Mouse (Mus musculus) hindbrain, postnatal 0 days (tissue): ENCODE measurements around the gene Actn3. TPM values are rescaled to one million over a fixed set of nuclear protein-coding genes. Genes with fewer than 3 reads are reported as not detected.

Experiments used
- ATAC-seq: fragments of 200-750 bp; cut with Nextera tagmentation; 2 replicates; pipeline ENCODE4 v1.8.0; 2017; ENCODE audit warnings: mild to moderate bottlenecking, moderate TSS enrichment, moderate library complexity
- DNase-seq: peaks from one replicate; pipeline ENCODE4 v3.0.0-alpha.2; 2015; ENCODE audit warnings: low spot score
- H3K27ac ChIP-seq: fragments of 300-500 bp; sonication (generic); 2 replicates; pipeline ENCODE4 v1.5.1; 2014; ENCODE audit warnings: mild to moderate bottlenecking
- H3K27me3 ChIP-seq: fragments of 300-500 bp; sonication (generic); 2 replicates; pipeline ENCODE4 v1.6.1; 2014; ENCODE audit warnings: low read length, mixed read lengths; ENCODE audit not compliant: insufficient read depth
- H3K36me3 ChIP-seq: fragments of 300-500 bp; sonication (generic); 2 replicates; pipeline ENCODE4 v1.6.1; 2014; ENCODE audit warnings: low read length, mixed read lengths; ENCODE audit not compliant: insufficient read depth
- H3K4me1 ChIP-seq: fragments of 300-500 bp; sonication (generic); 2 replicates; pipeline ENCODE4 v1.6.1; 2014; ENCODE audit warnings: antibody characterized with exemption, low read length, mixed read lengths; ENCODE audit not compliant: insufficient read depth
- H3K4me2 ChIP-seq: fragments of 300-500 bp; sonication (generic); 2 replicates; pipeline ENCODE4 v1.6.1; 2014; ENCODE audit warnings: low read depth, mild to moderate bottlenecking, low read length, moderate library complexity, mixed read lengths
- H3K4me3 ChIP-seq: fragments of 300-500 bp; sonication (generic); 2 replicates; pipeline ENCODE4 v1.5.1; 2014; ENCODE audit warnings: low read length
- H3K9ac ChIP-seq: fragments of 300-500 bp; sonication (generic); replicated peaks from 2 replicates; pipeline ENCODE4 v1.6.1; 2014; ENCODE audit warnings: mild to moderate bottlenecking, low read length, moderate library complexity, mixed read lengths
- H3K9me3 ChIP-seq: fragments of 300-500 bp; sonication (generic); 2 replicates; pipeline ENCODE4 v1.6.1; 2016; ENCODE audit warnings: low read length, mixed read lengths
- CTCF ChIP-seq: IDR thresholded peaks from 2 replicates; pipeline ENCODE4 v1.5.1; 2016; ENCODE audit warnings: antibody characterized with exemption, control low read depth, low read depth
- WGBS: fragments of 180-500 bp; shearing (Covaris S2); extraction: QIAGEN DNeasy Blood & Tissue Kit; methylation state at CpG from one replicate; pipeline ENCODE4 v1.1.7; 2014; 5-methylcytosine and 5-hydroxymethylcytosine counted together
- polyA plus RNA-seq: library from polyadenylated mRNA; unstranded; fragments of >200 nt; fragmentation: Nextera tagmentation; extraction: Ambion mirVana; gene quantifications from 2 replicates; pipeline ENCODE4 v1.2.1, GENCODE M21; 2015
- total RNA-seq: library from RNA; depleted of rRNA; stranded (reverse); fragments of >200 nt; gene quantifications from 2 replicates; pipeline ENCODE4 v1.2.3, GENCODE M21; 2014; rRNA removed

The Actn3 gene
- total RNA-seq (6.8 and 8.4 TPM in 2 replicates), polyA plus RNA-seq (3.8 and 3.9 TPM in 2 replicates)

- peak within 1 kb of the TSS; percentile 77 for H3K4me3 ChIP-seq
- TF ChIP-seq CTCF, result no peak
- peak within 1 kb of the TSS; percentile 83 for H3K4me2 ChIP-seq
- H3K27ac ChIP-seq, result peak within 1 kb of the TSS; percentile 83
- ATAC-seq (no peak), DNase-seq (no peak)
- H3K9me3 ChIP-seq, result no peaks in the 10 kb centered on the region
- no peaks in the 10 kb centered on the region; the same call in 1 of the 2 replicates for H3K36me3 ChIP-seq
- H3K27me3 ChIP-seq, result no peaks in the 10 kb centered on the region
- 5% methylated on average over 17 of the region's 17 CpGs for WGBS
- peak within 1 kb of the TSS; percentile 86 for H3K9ac ChIP-seq
- H3K4me1 ChIP-seq, result peaks cover 8% of the 10 kb centered on the region; the same call in 1 of the 2 replicates
These were observed at the start of gene Actn3 for GRCm38 (mm10) chr19:4877785-4878184. TSS of gene Actn3 (minus strand) at chr19:4877909.

DNA sequence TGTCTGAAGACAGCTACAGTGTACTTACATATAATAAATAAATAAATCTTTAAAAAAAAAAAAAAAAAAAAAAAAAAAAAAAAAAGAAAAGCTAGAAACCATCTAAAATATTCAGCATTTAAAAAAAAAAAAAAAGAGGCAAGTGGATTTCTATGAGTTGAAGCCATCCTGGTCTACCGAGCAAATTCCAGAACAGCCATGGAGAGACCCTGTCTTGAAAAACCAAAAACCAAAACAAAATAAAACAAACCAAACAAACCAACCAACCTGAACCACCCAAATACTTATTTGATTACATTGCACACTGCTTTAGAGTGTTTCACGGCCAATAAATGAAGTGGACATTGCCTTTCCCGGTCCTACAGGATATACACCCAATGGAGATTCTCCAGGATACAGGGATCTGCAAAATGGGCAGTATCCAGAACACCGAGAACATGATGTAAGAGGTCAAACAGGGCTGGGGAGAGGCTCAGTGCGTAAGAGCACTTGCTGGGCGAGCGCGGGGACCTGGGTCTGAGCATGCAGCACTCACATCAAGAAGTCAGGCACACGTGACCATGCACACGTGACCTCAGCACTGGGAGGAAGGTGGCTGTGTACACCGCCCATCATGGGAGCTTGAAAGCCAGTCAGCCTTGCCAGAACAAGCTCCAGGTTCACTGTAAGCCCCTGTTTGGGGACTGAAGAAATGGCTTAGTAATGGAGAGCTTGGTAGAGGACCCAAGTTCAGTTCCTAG is 47.6 kb upstream of the Actn3 start:
- no peak overlapping the region for H3K4me3 ChIP-seq
- H3K36me3 ChIP-seq, result peaks cover 32% of the 10 kb centered on the region
- peaks cover 11% of the 10 kb centered on the region; the same call in 1 of the 2 replicates for H3K4me1 ChIP-seq
- no peak for ATAC-seq
- no peak overlapping the region for H3K27ac ChIP-seq
- no peak for DNase-seq
- TF ChIP-seq CTCF, result no peak
- H3K9me3 ChIP-seq, result no peaks in the 10 kb centered on the region
- no peak overlapping the region for H3K4me2 ChIP-seq
- H3K27me3 ChIP-seq, result no peaks in the 10 kb centered on the region
- 97% methylated on average over 11 of the region's 11 CpGs for WGBS
- H3K9ac ChIP-seq, result no peak overlapping the region

GRCm38 (mm10) chr19:4919652-4920051 is 41.9 kb upstream of the Actn3 start:
- no peak for ATAC-seq
- no peaks in the 10 kb centered on the region for H3K27me3 ChIP-seq
- H3K4me2 ChIP-seq, result no peak overlapping the region
- no peak overlapping the region for H3K27ac ChIP-seq
- H3K4me3 ChIP-seq, result no peak overlapping the region
- WGBS, result 88% methylated on average over 6 of the region's 6 CpGs
- no peaks in the 10 kb centered on the region for H3K4me1 ChIP-seq
- H3K36me3 ChIP-seq, result peaks cover 71% of the 10 kb centered on the region
- H3K9me3 ChIP-seq, result no peaks in the 10 kb centered on the region
- no peak for TF ChIP-seq CTCF
- no peak for DNase-seq
- H3K9ac ChIP-seq, result no peak overlapping the region

DNA sequence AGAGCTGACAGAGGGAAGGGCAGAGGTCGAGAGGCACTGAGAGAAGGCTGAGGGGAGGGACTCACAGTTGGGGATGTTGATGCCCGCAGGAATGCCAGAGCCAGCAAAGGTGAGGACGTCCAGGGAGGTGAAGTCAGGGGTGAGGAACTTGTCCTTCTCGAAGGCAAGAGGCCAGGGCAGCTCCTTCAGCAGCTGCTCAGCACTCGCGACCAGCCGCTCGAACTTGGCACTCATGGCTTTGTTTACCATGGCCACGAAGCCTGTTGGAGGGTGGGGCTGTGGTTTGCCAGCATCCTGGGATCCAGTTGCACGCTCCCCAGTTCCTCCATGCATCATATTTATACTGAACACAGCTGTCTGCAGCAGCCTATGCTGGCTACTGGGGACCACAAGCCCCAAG is 39.1 kb upstream of the Actn3 start:
- DNase-seq, result no peak
- H3K36me3 ChIP-seq, result peaks cover 73% of the 10 kb centered on the region
- H3K4me3 ChIP-seq, result no peak overlapping the region
- ATAC-seq, result no peak
- H3K9me3 ChIP-seq, result no peaks in the 10 kb centered on the region
- no peaks in the 10 kb centered on the region for H3K4me1 ChIP-seq
- no peak overlapping the region for H3K4me2 ChIP-seq
- 81% methylated on average over 10 of the region's 10 CpGs for WGBS
- H3K27me3 ChIP-seq, result no peaks in the 10 kb centered on the region
- no peak overlapping the region for H3K9ac ChIP-seq
- H3K27ac ChIP-seq, result no peak overlapping the region
- TF ChIP-seq CTCF, result no peak

DNA sequence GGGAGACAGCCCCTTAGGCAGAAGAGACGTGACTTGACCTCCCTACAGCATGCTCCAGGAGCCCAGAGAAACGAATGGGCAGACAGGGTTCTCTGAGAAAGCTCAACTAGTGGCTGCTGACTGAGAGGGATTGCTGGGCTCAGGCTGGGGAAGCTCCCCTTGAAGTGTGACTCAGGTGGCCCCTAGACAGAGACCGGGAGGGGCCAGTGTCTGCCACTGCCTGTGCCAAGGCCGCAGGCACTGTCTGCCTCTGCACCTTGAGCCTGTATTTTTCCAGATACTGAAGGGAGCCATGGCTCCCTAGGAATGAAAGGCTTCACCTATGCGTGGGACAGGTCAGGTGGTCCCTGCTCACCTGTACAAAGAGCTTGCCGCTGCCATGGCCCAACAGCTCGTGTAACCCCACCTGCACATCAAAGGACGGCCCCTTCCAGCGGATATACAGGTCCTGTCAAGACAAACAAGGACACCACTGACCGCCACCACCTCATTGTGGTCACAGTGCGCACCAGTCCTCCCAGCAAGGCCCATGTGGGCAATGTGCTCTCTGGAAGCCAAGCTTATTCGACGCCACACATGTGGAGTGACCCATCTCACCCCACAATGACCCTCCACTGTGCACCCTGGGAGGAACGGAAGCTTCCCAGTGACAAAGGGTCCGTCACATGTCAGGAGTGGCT is 38.4 kb upstream of the Actn3 start:
- no peak overlapping the region for H3K4me2 ChIP-seq
- H3K9ac ChIP-seq, result no peak overlapping the region
- no peaks in the 10 kb centered on the region for H3K9me3 ChIP-seq
- WGBS, result 81% methylated on average over 15 of the region's 15 CpGs
- no peaks in the 10 kb centered on the region for H3K27me3 ChIP-seq
- H3K4me3 ChIP-seq, result no peak overlapping the region
- no peaks in the 10 kb centered on the region for H3K4me1 ChIP-seq
- H3K27ac ChIP-seq, result no peak overlapping the region
- no peak for TF ChIP-seq CTCF
- peaks cover 66% of the 10 kb centered on the region for H3K36me3 ChIP-seq
- no peak for ATAC-seq
- DNase-seq, result no peak

DNA sequence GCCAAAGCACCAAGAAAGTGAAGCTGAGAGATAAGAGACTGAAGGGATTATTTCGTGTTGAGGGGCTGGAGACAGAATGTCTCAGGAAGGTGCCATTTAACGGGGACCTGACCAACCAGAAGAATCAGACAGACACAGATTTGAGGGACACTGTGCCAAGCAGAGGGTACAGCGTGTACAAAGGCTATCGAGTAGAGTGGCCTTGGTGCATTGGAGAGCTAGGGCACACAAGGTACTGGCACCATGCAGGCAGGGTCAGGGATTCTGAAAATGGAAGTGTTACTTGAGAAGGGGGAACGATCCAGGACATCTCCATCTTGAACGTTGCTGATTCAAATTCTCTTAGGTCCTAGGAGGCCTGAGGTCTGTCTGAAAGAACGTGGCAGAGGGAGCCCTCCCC is 31.7 kb upstream of the Actn3 start:
- no peak for TF ChIP-seq CTCF
- H3K36me3 ChIP-seq, result peaks cover 41% of the 10 kb centered on the region

More for the DNA sequence above, 31.7 kb upstream of the Actn3 start:
- no peaks in the 10 kb centered on the region for H3K27me3 ChIP-seq
- no peaks in the 10 kb centered on the region for H3K4me1 ChIP-seq
- ATAC-seq, result no peak
- 92% methylated on average over 7 of the region's 7 CpGs for WGBS
- no peak overlapping the region for H3K27ac ChIP-seq
- DNase-seq, result no peak
- no peaks in the 10 kb centered on the region for H3K9me3 ChIP-seq
- no peak overlapping the region for H3K4me2 ChIP-seq
- no peak overlapping the region for H3K9ac ChIP-seq
- no peak overlapping the region for H3K4me3 ChIP-seq
